Mouse (Mus musculus) ES-Bruce4 (cell line): ENCODE results near the gene Sh3tc1.

Experiments used
- CTCF ChIP-seq: IDR thresholded peaks from one replicate; pipeline ENCODE4 v1.8.1; 2011; ENCODE audit warnings: low read depth, low read length
- POLR2A ChIP-seq: IDR thresholded peaks from one replicate; pipeline ENCODE4 v1.8.1; 2011; ENCODE audit warnings: low read length; ENCODE audit not compliant: insufficient read depth

DNA sequence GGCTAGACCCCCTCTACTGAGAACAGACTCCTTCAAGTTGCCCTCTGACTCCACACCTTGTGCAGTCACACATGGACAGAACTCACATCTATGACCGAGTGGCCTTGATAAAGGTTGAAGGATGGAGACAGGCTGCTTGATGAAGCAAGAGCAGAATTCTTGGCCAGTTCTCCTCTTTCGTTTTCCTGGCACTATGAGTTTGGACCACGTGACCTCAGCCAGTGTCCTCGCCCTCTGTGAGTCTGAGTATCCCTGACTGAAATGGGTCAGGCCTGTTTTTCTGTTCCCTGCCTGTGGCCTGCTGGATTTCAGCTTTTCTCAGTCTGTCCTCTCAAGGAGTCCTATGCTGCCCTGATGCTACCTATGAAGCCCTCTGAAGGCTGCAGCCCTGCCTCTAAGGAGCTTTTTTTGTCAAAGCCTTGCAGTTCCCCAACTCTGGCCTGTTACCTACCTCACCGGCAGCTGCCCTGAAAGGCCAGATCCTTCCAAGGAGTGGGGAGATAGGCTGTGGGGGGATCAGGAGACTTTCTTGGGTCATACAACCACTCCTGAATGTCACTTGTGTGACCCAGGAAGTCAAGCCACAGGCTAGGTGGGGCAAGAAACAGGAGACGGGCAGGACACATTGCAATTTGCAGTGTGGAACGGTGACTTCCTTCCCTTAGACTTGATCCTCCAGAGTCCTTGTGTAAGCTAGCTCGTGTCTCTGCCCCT is 3.6 kb upstream of the Sh3tc1 start:
- TF ChIP-seq POLR2A, result no peak
- no peak for TF ChIP-seq CTCF
